Mouse (Mus musculus) T-helper 17 cell (primary cell): Measurements from ENCODE around the gene Trpc3.
"Not testable (repeated sequence)": the region's sequence is repeated elsewhere in the genome, so short reads cannot be mapped to it uniquely, and the experiment has no call there.

Experiments used
- in situ Hi-C, 2 experiments: fragments of 300-600 bp; cut with MboI, MseI; formaldehyde crosslinking; loops; 1 replicate in 1 of 2; 2 replicates in 1 of 2; pipeline ENCODE4 v1.15.1; 2025; ENCODE audit warnings: high pct_unique_total_duplicates in 2 of 2

Gene Trpc3

DNA sequence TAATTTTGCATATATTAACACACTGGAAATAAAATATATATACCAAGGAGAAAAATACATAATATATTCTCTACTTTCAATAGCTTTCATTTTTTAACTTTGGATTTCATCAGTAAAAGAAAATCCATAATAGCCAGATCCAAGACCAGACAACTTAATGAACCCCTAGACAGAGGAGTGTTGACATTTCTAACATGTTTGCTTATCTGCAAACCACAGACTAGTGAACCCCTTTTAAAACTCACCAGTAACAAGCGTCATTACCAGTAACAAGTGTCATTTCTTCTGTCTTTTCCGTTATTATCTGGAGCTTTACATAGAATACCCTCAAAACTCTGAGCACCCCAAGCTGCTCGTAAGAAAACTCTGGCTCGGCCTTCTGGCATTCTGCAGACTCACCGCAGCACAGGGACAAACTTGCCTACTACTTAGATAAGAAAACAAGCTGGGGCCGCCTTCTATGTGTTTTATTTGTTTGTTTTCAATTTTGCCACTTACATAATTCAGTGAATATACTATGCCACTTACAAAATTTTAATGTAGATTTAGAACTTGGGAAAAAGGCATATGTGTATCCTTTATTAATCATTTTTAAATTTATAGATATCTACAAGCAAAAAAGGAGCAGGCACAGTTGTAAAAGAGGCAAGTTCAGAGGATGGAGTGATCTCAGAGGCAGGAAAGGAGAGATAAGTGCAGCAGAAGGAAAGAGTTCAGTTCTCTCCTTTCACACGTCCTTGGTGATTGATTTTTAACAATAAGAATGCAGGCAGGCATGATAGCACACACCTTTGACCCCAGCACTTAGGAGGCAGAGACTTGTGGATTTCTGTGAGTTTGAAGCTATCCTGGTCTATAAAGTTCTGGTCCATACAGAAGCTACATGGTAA lies 83.8 kb downstream of the Trpc3 start:
- in situ Hi-C loops, result no loop called here

GRCm38 (mm10) chr3:36599773-36600172 lies 90.2 kb downstream of the Trpc3 start:
- in situ Hi-C loops, result not testable (repeated sequence)

DNA sequence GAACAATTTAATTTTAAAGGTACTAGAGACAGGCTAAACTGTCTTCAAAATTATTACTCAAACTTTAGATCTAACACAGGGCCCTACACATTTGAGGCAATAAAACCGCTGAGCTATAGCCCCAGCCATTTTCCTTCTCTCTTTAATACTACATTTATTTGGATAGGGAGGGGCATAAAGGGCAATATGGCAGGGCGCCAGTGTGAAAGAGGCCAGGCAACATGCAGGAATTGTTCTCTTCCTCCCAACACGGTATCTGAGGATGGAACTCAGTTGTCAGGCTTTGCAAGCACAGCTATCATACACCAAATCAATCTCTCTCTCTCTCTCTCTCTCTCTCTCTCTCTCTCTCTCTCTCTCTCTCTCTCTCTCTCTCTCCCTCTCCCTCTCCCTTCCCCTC lies 91.2 kb downstream of the Trpc3 start:
- in situ Hi-C loops, result no loop called here

- in situ Hi-C loops, result no loop called here
These were observed 118.1 kb downstream of the Trpc3 start, which contains the start of gene Ccna2 for GRCm38 (mm10) chr3:36571827-36572378. Gene Ccna2 (minus strand): TSS chr3:36572150.

GRCm38 (mm10) chr3:36571361-36571826 lies 118.6 kb downstream of the Trpc3 start:
- in situ Hi-C loops, result no loop called here
